Mouse (Mus musculus) small intestine, adult 2 months (tissue): ENCODE results near the gene Sgpp1. TPM values are rescaled to one million over a fixed set of nuclear protein-coding genes. Genes with fewer than 3 reads are reported as not detected.

Experiments used
- H3K27ac ChIP-seq: fragments of 200-500 bp; 2 replicates; pipeline ENCODE4 v1.5.1; 2012; ENCODE audit warnings: low read depth, low read length, control low read depth, inconsistent platforms; ENCODE audit not compliant: insufficient read depth
- H3K27me3 ChIP-seq: fragments of 200-500 bp; 2 replicates; pipeline ENCODE4 v1.6.1; 2012; ENCODE audit warnings: mild to moderate bottlenecking, moderate library complexity, low read length, inconsistent platforms; ENCODE audit not compliant: control insufficient read depth, insufficient read depth
- H3K36me3 ChIP-seq: fragments of 200-500 bp; 2 replicates; pipeline ENCODE4 v1.6.1; 2012; ENCODE audit warnings: mild to moderate bottlenecking, low read length, control low read depth, inconsistent platforms; ENCODE audit not compliant: control insufficient read depth, insufficient read depth
- H3K4me1 ChIP-seq: fragments of 200-500 bp; 2 replicates; pipeline ENCODE4 v1.6.1; 2012; ENCODE audit warnings: low read length, inconsistent platforms, mixed read lengths; ENCODE audit not compliant: control insufficient read depth, insufficient read depth, insufficient read length
- H3K4me3 ChIP-seq: fragments of 200-500 bp; 2 replicates; pipeline ENCODE4 v1.5.1; 2012; ENCODE audit warnings: low read depth, mild to moderate bottlenecking, control low read depth, inconsistent platforms, low read length, moderate library complexity
- CTCF ChIP-seq: fragments of 200-500 bp; IDR thresholded peaks from 2 replicates; pipeline ENCODE4 v1.5.1; 2012; ENCODE audit warnings: low read depth, mild to moderate bottlenecking, control low read depth, inconsistent platforms, low read length, moderate library complexity, mixed read lengths; ENCODE audit not compliant: insufficient replicate concordance, insufficient read length; ENCODE audit errors: extremely low read depth
- POLR2A ChIP-seq: fragments of 200-500 bp; IDR thresholded peaks from 2 replicates; pipeline ENCODE4 v1.6.1; 2012; ENCODE audit warnings: low read depth, mild to moderate bottlenecking, control low read depth, inconsistent platforms, low read length, moderate library complexity
- WGBS: fragments of 180-500 bp; shearing (Covaris S2); methylation state at CpG from one replicate; pipeline ENCODE4 v1.1.7; 2018; 5-methylcytosine and 5-hydroxymethylcytosine counted together
- polyA plus RNA-seq: library from polyadenylated mRNA; depleted of rRNA; stranded (reverse); fragments of >200 nt; gene quantifications from 2 replicates; pipeline ENCODE4 v1.2.3, GENCODE M21; 2012

Gene Sgpp1
- polyA plus RNA-seq, 1 experiment = 13.1 TPM

GRCm38 (mm10) chr12:75672630-75673029, 62.9 kb downstream of the Sgpp1 start:
- Histone ChIP-seq H3K36me3 (no peaks in the 10 kb centered on the region), H3K27me3 (no peaks in the 10 kb centered on the region), H3K4me1 (peaks cover 11% of the 10 kb centered on the region; the same call in 1 of the 2 replicates), H3K4me3 (no peak overlapping the region), H3K27ac (no peak overlapping the region)
- 95% methylated on average over 4 of the region's 4 CpGs for WGBS
- TF ChIP-seq CTCF (no peak), POLR2A (no peak)

DNA sequence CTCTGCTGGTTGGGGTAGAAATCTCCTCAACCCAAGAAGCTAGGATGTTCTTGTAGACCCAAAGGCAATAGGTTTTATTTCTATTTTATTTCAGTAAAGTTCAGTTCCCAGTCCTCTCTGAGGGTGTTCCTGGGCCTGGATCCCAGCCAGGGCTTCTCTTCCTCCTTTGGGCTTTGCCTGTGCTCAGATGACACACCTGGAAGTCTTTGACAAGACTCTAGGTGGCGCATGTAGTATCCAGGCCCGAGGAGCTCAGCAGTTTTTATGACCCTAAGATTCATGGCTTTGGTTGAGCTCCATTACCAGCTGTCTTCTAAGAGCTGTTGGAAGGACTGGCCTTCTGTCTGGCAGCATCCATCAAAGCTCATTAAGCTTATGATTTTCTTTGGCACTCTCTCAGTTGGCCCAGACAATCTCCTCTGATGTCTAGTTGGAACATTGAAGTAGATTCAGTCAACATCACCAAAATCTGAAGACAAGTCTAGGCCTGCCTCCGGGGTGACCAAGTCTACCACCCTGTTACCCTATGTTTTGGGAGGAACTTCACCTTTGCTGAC, 63.7 kb downstream of the Sgpp1 start:
- 44% methylated on average over 3 of the region's 3 CpGs for WGBS
- Histone ChIP-seq H3K4me1 (peaks cover 11% of the 10 kb centered on the region; the same call in 1 of the 2 replicates), H3K36me3 (no peaks in the 10 kb centered on the region), H3K4me3 (no peak overlapping the region), H3K27ac (no peak overlapping the region), H3K27me3 (no peaks in the 10 kb centered on the region)
- no peak for TF ChIP-seq POLR2A
- TF ChIP-seq CTCF = peak; percentile 64; the same call in 1 of the 2 replicates

DNA sequence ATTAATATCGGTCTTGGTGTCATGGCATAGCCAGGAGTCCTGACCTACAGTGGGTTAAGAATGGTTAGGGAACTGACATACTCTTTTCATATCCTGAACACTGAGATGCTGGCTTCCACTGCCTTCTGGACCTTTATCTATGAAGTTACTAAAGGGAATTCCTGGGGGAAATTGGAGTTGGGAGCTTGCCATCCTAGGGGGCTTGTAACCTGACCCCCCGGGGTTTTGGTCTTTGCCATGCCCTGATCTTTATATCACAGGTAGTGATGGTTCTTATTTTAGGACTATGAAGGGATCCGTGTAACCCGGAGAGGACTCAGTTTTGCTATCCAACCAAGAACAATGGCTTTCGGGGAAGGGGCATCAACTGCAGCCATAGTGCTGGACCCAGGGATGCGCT, 64.9 kb downstream of the Sgpp1 start:
- no peak overlapping the region for H3K27ac ChIP-seq
- no peaks in the 10 kb centered on the region for H3K36me3 ChIP-seq
- H3K4me1 ChIP-seq = peaks cover 11% of the 10 kb centered on the region; the same call in 1 of the 2 replicates
- H3K4me3 ChIP-seq = no peak overlapping the region
- TF ChIP-seq POLR2A (no peak), CTCF (no peak)
- WGBS = 81% methylated on average over 6 of the region's 6 CpGs
- no peaks in the 10 kb centered on the region for H3K27me3 ChIP-seq

- Histone ChIP-seq H3K4me3 (peak within 1 kb of the TSS; percentile 77), H3K36me3 (no peaks in the 10 kb centered on the region), H3K27me3 (no peaks in the 10 kb centered on the region), H3K27ac (peak within 1 kb of the TSS; percentile 95), H3K4me1 (peaks cover 11% of the 10 kb centered on the region; the same call in 1 of the 2 replicates)
- WGBS = under 1% methylated on average over 55 of the region's 55 CpGs
- TF ChIP-seq POLR2A (peak; percentile 87), CTCF (peak; percentile 46; the same call in 1 of the 2 replicates)
These were observed 66.0 kb downstream of the Sgpp1 start, which contains the start of gene Wdr89 for GRCm38 (mm10) chr12:75669258-75670106. Gene Wdr89 (minus strand): TSS chr12:75669537.

DNA sequence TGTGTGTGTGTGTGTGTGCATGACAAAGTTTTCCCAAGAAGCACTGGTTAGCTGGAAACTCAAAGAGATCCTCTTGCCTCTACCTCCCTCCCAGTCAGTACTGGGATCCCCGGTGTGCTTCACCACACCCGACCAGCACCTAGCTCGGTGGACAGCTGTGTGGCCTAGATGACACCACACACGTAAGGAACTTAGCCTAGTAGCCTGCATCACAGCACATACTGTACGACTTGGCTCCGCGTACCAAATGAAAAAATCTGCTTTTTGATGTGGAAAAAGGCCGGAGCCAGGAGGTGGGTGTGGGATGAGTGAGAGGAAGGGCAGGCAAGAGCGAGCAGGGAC, 66.6 kb downstream of the Sgpp1 start:
- Histone ChIP-seq H3K4me3 (peak overlapping the region; percentile 77), H3K27ac (peak overlapping the region; percentile 47), H3K27me3 (no peaks in the 10 kb centered on the region), H3K36me3 (no peaks in the 10 kb centered on the region), H3K4me1 (peaks cover 11% of the 10 kb centered on the region; the same call in 1 of the 2 replicates)
- TF ChIP-seq POLR2A (no peak), CTCF (no peak)
- WGBS = under 1% methylated on average over 9 of the region's 9 CpGs

- Histone ChIP-seq H3K36me3 (no peaks in the 10 kb centered on the region), H3K27me3 (no peaks in the 10 kb centered on the region), H3K4me1 (peaks cover 13% of the 10 kb centered on the region; the same call in 1 of the 2 replicates), H3K4me3 (no peak overlapping the region), H3K27ac (no peak overlapping the region)
- 69% methylated on average over 2 of the region's 2 CpGs for WGBS
- TF ChIP-seq POLR2A (no peak), CTCF (no peak)
These were observed 67.3 kb downstream of the Sgpp1 start for GRCm38 (mm10) chr12:75668221-75668620.

GRCm38 (mm10) chr12:75666939-75667338, 68.6 kb downstream of the Sgpp1 start:
- Histone ChIP-seq H3K27ac (no peak overlapping the region), H3K4me1 (peaks cover 11% of the 10 kb centered on the region; the same call in 1 of the 2 replicates), H3K4me3 (no peak overlapping the region), H3K36me3 (no peaks in the 10 kb centered on the region), H3K27me3 (no peaks in the 10 kb centered on the region)
- no peak for TF ChIP-seq CTCF
- TF ChIP-seq POLR2A = no peak
